Mouse (Mus musculus): ENCODE data around the gene Tagln2. TPM values are rescaled to one million over a fixed set of nuclear protein-coding genes. Genes with fewer than 3 reads are reported as not detected.

The Tagln2 gene
- polyA plus RNA-seq, 1 experiment from 2014 or later: 374 TPM

- Histone ChIP-seq H3K9ac (ENCODE audit: low read depth, low read length) (no peak overlapping the region), H3K36me3 (ENCODE audit: control insufficient read depth, insufficient read depth) (peaks cover 54% of the 10 kb centered on the region), H3K9me3 (ENCODE audit: control insufficient read depth) (no peaks in the 10 kb centered on the region), H3K4me2 (replicated peaks; ENCODE audit: low read depth) (no peak overlapping the region), H3K4me3 (ENCODE audit: low read depth, low read length) (no peak overlapping the region), H3K27me3 (replicated peaks; ENCODE audit: control insufficient read depth, insufficient read depth, low read length) (no peaks in the 10 kb centered on the region), H3K4me1 (replicated peaks; ENCODE audit: control insufficient read depth, insufficient read depth, low read length) (peaks cover 7% of the 10 kb centered on the region), H3K27ac (ENCODE audit: low read depth, low read length) (peak overlapping the region; percentile 7; the same call in 1 of the 2 replicates)
- TF ChIP-seq CTCF (IDR thresholded peaks at IDR 0.05; ENCODE audit: low read depth): no peak
- WGBS: 82% methylated on average over 9 of the region's 10 CpGs
- ATAC-seq: no peak
These were observed 2.4 kb upstream of the Tagln2 start for GRCm38 (mm10) chr1:172497428-172497827.

- Histone ChIP-seq H3K36me3 (ENCODE audit: control insufficient read depth, insufficient read depth) (peaks cover 37% of the 10 kb centered on the region), H3K27ac (ENCODE audit: low read depth, low read length) (peak overlapping the region; percentile 93), H3K27me3 (replicated peaks; ENCODE audit: control insufficient read depth, insufficient read depth, low read length) (no peaks in the 10 kb centered on the region), H3K4me3 (ENCODE audit: low read depth, low read length) (peak overlapping the region; percentile 76), H3K9me3 (ENCODE audit: control insufficient read depth) (no peaks in the 10 kb centered on the region), H3K4me1 (replicated peaks; ENCODE audit: control insufficient read depth, insufficient read depth, low read length) (peaks cover 17% of the 10 kb centered on the region), H3K9ac (ENCODE audit: low read depth, low read length) (peak overlapping the region; percentile 71), H3K4me2 (replicated peaks; ENCODE audit: low read depth) (peak overlapping the region; percentile 85)
- WGBS: under 1% methylated on average over 56 of the region's 56 CpGs
- no peak for TF ChIP-seq CTCF (IDR thresholded peaks at IDR 0.05; ENCODE audit: low read depth)
- peak; percentile 61 for ATAC-seq
These were observed 864 bp downstream of the Tagln2 start for GRCm38 (mm10) chr1:172500451-172501370.

GRCm38 (mm10) chr1:172501371-172502144 lies 1.7 kb downstream of the Tagln2 start:
- peak; percentile 41; the same call in 1 of the 2 replicates for TF ChIP-seq CTCF (IDR thresholded peaks at IDR 0.05; ENCODE audit: low read depth)
- peak overlapping the region; percentile 71 for H3K9ac ChIP-seq (ENCODE audit: low read depth, low read length)
- H3K27me3 ChIP-seq (replicated peaks; ENCODE audit: control insufficient read depth, insufficient read depth, low read length): no peaks in the 10 kb centered on the region
- peak overlapping the region; percentile 85 for H3K4me2 ChIP-seq (replicated peaks; ENCODE audit: low read depth)
- no peaks in the 10 kb centered on the region for H3K9me3 ChIP-seq (ENCODE audit: control insufficient read depth)
- ATAC-seq: 0 out of 2 replicates have a peak, but pooled peaks have one; percentile 24
- peak overlapping the region; percentile 76 for H3K4me3 ChIP-seq (ENCODE audit: low read depth, low read length)
- H3K4me1 ChIP-seq (replicated peaks; ENCODE audit: control insufficient read depth, insufficient read depth, low read length): peaks cover 17% of the 10 kb centered on the region
- H3K27ac ChIP-seq (ENCODE audit: low read depth, low read length): peak overlapping the region; percentile 93
- WGBS: 11% methylated on average over 13 of the region's 13 CpGs
- H3K36me3 ChIP-seq (ENCODE audit: control insufficient read depth, insufficient read depth): peaks cover 37% of the 10 kb centered on the region

- Histone ChIP-seq H3K9me3 (ENCODE audit: control insufficient read depth) (no peaks in the 10 kb centered on the region), H3K4me2 (replicated peaks; ENCODE audit: low read depth) (peak overlapping the region; percentile 85), H3K4me3 (ENCODE audit: low read depth, low read length) (peak overlapping the region; percentile 76), H3K36me3 (ENCODE audit: control insufficient read depth, insufficient read depth) (peaks cover 37% of the 10 kb centered on the region), H3K4me1 (replicated peaks; ENCODE audit: control insufficient read depth, insufficient read depth, low read length) (peaks cover 17% of the 10 kb centered on the region), H3K27me3 (replicated peaks; ENCODE audit: control insufficient read depth, insufficient read depth, low read length) (no peaks in the 10 kb centered on the region), H3K9ac (ENCODE audit: low read depth, low read length) (peak overlapping the region; percentile 71; the same call in 1 of the 2 replicates), H3K27ac (ENCODE audit: low read depth, low read length) (peak overlapping the region; percentile 93)
- WGBS: 12% methylated on average over 12 of the region's 13 CpGs
- no peak for TF ChIP-seq CTCF (IDR thresholded peaks at IDR 0.05; ENCODE audit: low read depth)
- no peak for ATAC-seq
These were observed 2.6 kb downstream of the Tagln2 start for GRCm38 (mm10) chr1:172502145-172503110.

GRCm38 (mm10) chr1:172503111-172503997 lies 3.5 kb downstream of the Tagln2 start:
- peak overlapping the region; percentile 18 for H3K9ac ChIP-seq (ENCODE audit: low read depth, low read length)
- peak overlapping the region; percentile 85 for H3K4me2 ChIP-seq (replicated peaks; ENCODE audit: low read depth)
- no peak for TF ChIP-seq CTCF (IDR thresholded peaks at IDR 0.05; ENCODE audit: low read depth)
- H3K36me3 ChIP-seq (ENCODE audit: control insufficient read depth, insufficient read depth): peaks cover 37% of the 10 kb centered on the region
- WGBS: 8% methylated on average over 14 of the region's 14 CpGs
- H3K27ac ChIP-seq (ENCODE audit: low read depth, low read length): peak overlapping the region; percentile 93
- H3K9me3 ChIP-seq (ENCODE audit: control insufficient read depth): no peaks in the 10 kb centered on the region
- peaks cover 17% of the 10 kb centered on the region for H3K4me1 ChIP-seq (replicated peaks; ENCODE audit: control insufficient read depth, insufficient read depth, low read length)
- ATAC-seq: no peak
- no peaks in the 10 kb centered on the region for H3K27me3 ChIP-seq (replicated peaks; ENCODE audit: control insufficient read depth, insufficient read depth, low read length)
- peak overlapping the region; percentile 76 for H3K4me3 ChIP-seq (ENCODE audit: low read depth, low read length)
